8 mouse cellular contexts compared by ENCODE assay signal in genomic region chr16:30475633-30476461, GRCm38 (mm10).
DNase-seq lines count a peak whose midpoint lies in the region; ATAC-seq and TF ChIP-seq lines count a peak whose summit lies in the region.

No protein-coding gene starts in this region.

- H3K27me3 ChIP-seq in limb, embryonic 13.5 days = no peaks in the 10 kb centered on the region
- no peaks in the 10 kb centered on the region for H3K27me3 ChIP-seq in limb, embryonic 10.5 days (ENCODE audit: low read depth, poor library complexity, severe bottlenecking)
- H3K27me3 ChIP-seq in hindbrain, embryonic 14.5 days (ENCODE audit: control insufficient read depth, insufficient read depth, low read length) = no peaks in the 10 kb centered on the region
- H3K27me3 ChIP-seq in midbrain, embryonic 15.5 days (replicated peaks) = no peaks in the 10 kb centered on the region; the same call in 1 of the 2 replicates
- no peaks in the 10 kb centered on the region for H3K27me3 ChIP-seq in liver, postnatal 0 days (ENCODE audit: insufficient read depth, low read length)

- H3K9ac ChIP-seq in limb, embryonic 13.5 days = no peak overlapping the region
- no peak overlapping the region for H3K9ac ChIP-seq in hindbrain, embryonic 14.5 days
- no peak overlapping the region for H3K9ac ChIP-seq in midbrain, embryonic 15.5 days
- no peak overlapping the region for H3K9ac ChIP-seq in liver, postnatal 0 days (replicated peaks)

- H3K36me3 ChIP-seq in limb, embryonic 13.5 days = no peaks in the 10 kb centered on the region
- H3K36me3 ChIP-seq in limb, embryonic 10.5 days = no peaks in the 10 kb centered on the region
- no peaks in the 10 kb centered on the region for H3K36me3 ChIP-seq in hindbrain, embryonic 14.5 days (replicated peaks; ENCODE audit: control insufficient read depth, insufficient read depth)
- no peaks in the 10 kb centered on the region for H3K36me3 ChIP-seq in midbrain, embryonic 15.5 days (replicated peaks)
- H3K36me3 ChIP-seq in liver, postnatal 0 days (replicated peaks; ENCODE audit: insufficient read depth, low read length) = no peaks in the 10 kb centered on the region

- TF ChIP-seq CTCF in embryonic fibroblast, embryonic 13.5 days (IDR thresholded peaks at IDR 0.05; ENCODE audit: borderline replicate concordance, insufficient read depth, low read length) = no peak
- TF ChIP-seq CTCF in liver, postnatal 0 days (IDR thresholded peaks at IDR 0.05; ENCODE audit: low read depth) = no peak

- H3K27ac ChIP-seq in limb, embryonic 13.5 days = 0 out of 2 replicates have a peak overlapping the region, but pooled peaks have one; percentile 10
- no peak overlapping the region for H3K27ac ChIP-seq in limb, embryonic 10.5 days
- peak overlapping the region; percentile 77 for H3K27ac ChIP-seq in embryonic fibroblast, embryonic 13.5 days (ENCODE audit: insufficient read depth, low read length)
- H3K27ac ChIP-seq in hindbrain, embryonic 14.5 days = no peak overlapping the region
- peak overlapping the region; percentile 4; the same call in 1 of the 2 replicates for H3K27ac ChIP-seq in midbrain, embryonic 15.5 days
- no peak overlapping the region for H3K27ac ChIP-seq in liver, postnatal 0 days (ENCODE audit: low read depth)

- no peak overlapping the region for H3K4me3 ChIP-seq in limb, embryonic 13.5 days
- no peak overlapping the region for H3K4me3 ChIP-seq in limb, embryonic 10.5 days
- H3K4me3 ChIP-seq in embryonic fibroblast, embryonic 13.5 days (ENCODE audit: insufficient read depth, low read length) = no peak overlapping the region
- H3K4me3 ChIP-seq in hindbrain, embryonic 14.5 days (replicated peaks; ENCODE audit: low read length) = no peak overlapping the region
- H3K4me3 ChIP-seq in midbrain, embryonic 15.5 days = no peak overlapping the region
- H3K4me3 ChIP-seq in liver, postnatal 0 days (ENCODE audit: low read depth, low read length) = no peak overlapping the region

- no peak overlapping the region for H3K4me2 ChIP-seq in limb, embryonic 13.5 days (replicated peaks)
- H3K4me2 ChIP-seq in hindbrain, embryonic 14.5 days (replicated peaks) = no peak overlapping the region
- no peak overlapping the region for H3K4me2 ChIP-seq in midbrain, embryonic 15.5 days
- H3K4me2 ChIP-seq in liver, postnatal 0 days (ENCODE audit: low read depth, low read length) = no peak overlapping the region

- no peak for TF ChIP-seq POLR2A in embryonic fibroblast, embryonic 13.5 days (IDR thresholded peaks at IDR 0.05; ENCODE audit: low read depth, low read length)

- H3K4me1 ChIP-seq in limb, embryonic 13.5 days = peaks cover 7% of the 10 kb centered on the region; the same call in 1 of the 2 replicates
- H3K4me1 ChIP-seq in limb, embryonic 10.5 days = no peaks in the 10 kb centered on the region
- no peaks in the 10 kb centered on the region for H3K4me1 ChIP-seq in embryonic fibroblast, embryonic 13.5 days (ENCODE audit: control insufficient read depth, insufficient read depth, low read length)
- no peaks in the 10 kb centered on the region for H3K4me1 ChIP-seq in hindbrain, embryonic 14.5 days (replicated peaks; ENCODE audit: control insufficient read depth, insufficient read depth, low read length)
- 0 out of 2 replicates have a peak, but pooled peaks cover 3% of the 10 kb centered on the region for H3K4me1 ChIP-seq in midbrain, embryonic 15.5 days
- H3K4me1 ChIP-seq in liver, postnatal 0 days (ENCODE audit: insufficient read depth) = no peaks in the 10 kb centered on the region; the same call in 1 of the 2 replicates

- DNase-seq in limb, embryonic 10.5 days (ENCODE audit: low spot score) = no peak
- no peak for DNase-seq in hindbrain, embryonic 14.5 days (ENCODE audit: low spot score)
- DNase-seq in urinary bladder, postnatal 25 days (ENCODE audit: low spot score) = no peak
- DNase-seq in liver, postnatal 0 days = no peak
- no peak for DNase-seq in urinary bladder, postnatal 10 days (ENCODE audit: low spot score)

- peaks cover 12% of the 10 kb centered on the region for H3K9me3 ChIP-seq in limb, embryonic 13.5 days
- no peaks in the 10 kb centered on the region for H3K9me3 ChIP-seq in limb, embryonic 10.5 days (replicated peaks)
- H3K9me3 ChIP-seq in hindbrain, embryonic 14.5 days (ENCODE audit: control insufficient read depth, low read length) = 0 out of 2 replicates have a peak, but pooled peaks cover 4% of the 10 kb centered on the region
- no peaks in the 10 kb centered on the region for H3K9me3 ChIP-seq in midbrain, embryonic 15.5 days
- peaks cover 4% of the 10 kb centered on the region; the same call in 1 of the 2 replicates for H3K9me3 ChIP-seq in liver, postnatal 0 days (ENCODE audit: low read length)

- TF ChIP-seq EP300 in liver, postnatal 0 days (IDR thresholded peaks at IDR 0.05; ENCODE audit: low read depth) = no peak

- no peak for ATAC-seq in limb, embryonic 13.5 days (ENCODE audit: low FRiP score, low read depth)
- ATAC-seq in hindbrain, embryonic 14.5 days (ENCODE audit: low FRiP score) = peak; percentile 51; the same call in 1 of the 2 replicates
- peak; percentile 48; the same call in 1 of the 2 replicates for ATAC-seq in midbrain, embryonic 15.5 days (replicated peaks)
- ATAC-seq in liver, postnatal 0 days = no peak

- WGBS in limb, embryonic 13.5 days = 68% methylated on average over 10 of the region's 10 CpGs
- 85% methylated on average over 10 of the region's 10 CpGs for WGBS in limb, embryonic 10.5 days
- WGBS in hindbrain, embryonic 14.5 days = 52% methylated on average over 10 of the region's 10 CpGs
- 31% methylated on average over 10 of the region's 10 CpGs for WGBS in midbrain, embryonic 15.5 days
- WGBS in liver, postnatal 0 days (ENCODE audit: insufficient replicate concordance) = 61% methylated on average over 10 of the region's 10 CpGs

Comparison
In these comparisons a context has a peak if more than half of its experiments do, and no peak if none do; other contexts are left out.
1. H3K27ac ChIP-seq: peak in limb, embryonic 13.5 days (single experiment), embryonic fibroblast, embryonic 13.5 days (single experiment) and midbrain, embryonic 15.5 days (single experiment); none in limb, embryonic 10.5 days (single experiment), hindbrain, embryonic 14.5 days (single experiment) and liver, postnatal 0 days (single experiment).
2. ATAC-seq: peak in hindbrain, embryonic 14.5 days (single experiment) and midbrain, embryonic 15.5 days (single experiment); none in limb, embryonic 13.5 days (single experiment) and liver, postnatal 0 days (single experiment).